Mouse (Mus musculus) adipose tissue, adult 10 weeks (tissue): ENCODE data around the gene Plxna2. TPM values are rescaled to one million over a fixed set of nuclear protein-coding genes. Genes with fewer than 3 reads are reported as not detected.

Experiments used
- polyA plus RNA-seq: library from polyadenylated mRNA; stranded (reverse); fragments of 350-450 nt; fragmentation: Illumina TruSeq; extraction: RNeasy Lipid Tissue Mini Kit (QIAGEN cat#74804); gene quantifications from one replicate; pipeline ENCODE4 v1.2.3, GENCODE M21; 2014; ENCODE audit warnings: low read depth, low replicate concordance

The Plxna2 gene
- 6.6 TPM for polyA plus RNA-seq

DNA sequence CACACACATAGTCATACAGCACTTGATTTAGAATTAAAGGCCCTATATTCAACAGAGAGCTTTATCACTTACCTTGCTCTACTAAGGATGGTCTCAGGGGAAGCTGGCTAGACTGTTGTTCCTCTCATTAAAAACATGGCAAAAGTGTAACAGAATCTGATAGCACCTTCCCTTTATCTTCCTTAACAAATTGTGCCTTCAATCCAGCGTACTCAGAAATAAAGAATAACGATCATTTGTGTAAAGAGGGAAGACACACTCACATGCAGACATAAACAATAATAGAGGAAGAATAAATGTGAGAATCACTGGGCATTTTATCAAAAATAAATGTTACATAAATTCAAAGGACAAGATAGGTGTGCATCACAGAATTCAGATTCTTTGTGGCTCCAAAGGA is at the start of gene Plxna2:
TSS of gene Plxna2 (plus strand) at position 301 of the 400 bp plus-strand sequence.

